Mouse (Mus musculus): Measurements from ENCODE around the gene Fbxl17.

DNA sequence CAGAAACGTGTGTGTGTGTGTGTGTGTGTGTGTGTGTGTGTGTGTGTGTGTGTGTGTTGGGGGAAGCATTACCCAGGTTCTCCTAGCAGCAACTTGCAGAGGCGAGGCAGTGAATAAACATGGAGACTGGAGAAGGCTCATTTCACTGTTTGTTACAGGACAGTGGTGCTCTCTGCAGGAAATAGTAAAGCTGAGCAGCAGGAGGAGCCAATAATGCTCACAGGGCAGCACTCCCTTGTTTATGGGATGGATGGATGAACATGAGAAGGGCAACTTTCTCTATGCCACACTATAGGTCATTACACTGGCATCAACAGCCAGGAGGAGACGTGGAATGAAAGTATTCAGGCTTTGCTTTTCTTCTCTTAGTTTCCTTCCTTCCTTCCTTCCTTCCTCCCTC lies 264.0 kb downstream of the Fbxl17 start:
- TF ChIP-seq CTCF (IDR thresholded peaks at IDR 0.05; ENCODE audit: borderline replicate concordance, insufficient read depth, low read length) (no peak), POLR2A (IDR thresholded peaks at IDR 0.05; ENCODE audit: low read depth, low read length) (no peak)

Data from embryonic fibroblast, embryonic 13.5 days (primary cell).